Mouse (Mus musculus) layer of hippocampus, postnatal 36 days (tissue): Measurements from ENCODE around the gene Spata17. TPM values are rescaled to one million over a fixed set of nuclear protein-coding genes. Genes with fewer than 3 reads are reported as not detected.
A peak's percentile ranks its signal among the peaks of the same experiment; 100 is the strongest.

Source experiments
- DNase-seq, 2 experiments: peaks; one replicate each; pipeline ENCODE4 v3.0.0; 2022
- total RNA-seq, 2 experiments: library from RNA; stranded (reverse); gene quantifications; 2 replicates each; pipeline ENCODE4 v1.2.3; 2021

The Spata17 gene
- under 1 TPM; 0.61 to 0.67 TPM for total RNA-seq

GRCm38 (mm10) chr1:187215181-187216116 is at the start of gene Spata17, which contains the start of gene Gpatch2:
Spata17 (minus strand) TSS chr1:187215465.
Gpatch2 (plus strand) TSS chr1:187215508.
- peak; percentile 74 to 75 for DNase-seq

GRCm38 (mm10) chr1:187258756-187259155 is 43.5 kb upstream of the Spata17 start:
- DNase-seq: no peak

- DNase-seq: peak; percentile 13 to 15
Observed at GRCm38 (mm10) chr1:187250741-187251262, 35.5 kb upstream of the Spata17 start.

GRCm38 (mm10) chr1:187244734-187245133 is 29.5 kb upstream of the Spata17 start:
- DNase-seq: no peak

- DNase-seq: no peak
Observed at GRCm38 (mm10) chr1:187241329-187241728, 26.1 kb upstream of the Spata17 start.

- no peak for DNase-seq
Observed at GRCm38 (mm10) chr1:187240304-187240703, 25.0 kb upstream of the Spata17 start.

- DNase-seq: no peak
Observed at GRCm38 (mm10) chr1:187238061-187238460, 22.8 kb upstream of the Spata17 start.

GRCm38 (mm10) chr1:187236296-187236695 is 21.0 kb upstream of the Spata17 start:
- DNase-seq: no peak

GRCm38 (mm10) chr1:187235161-187235560 is 19.9 kb upstream of the Spata17 start:
- DNase-seq: no peak

- DNase-seq: no peak
Observed at GRCm38 (mm10) chr1:187232996-187233615, 17.8 kb upstream of the Spata17 start.

- DNase-seq: no peak
Observed at GRCm38 (mm10) chr1:187232196-187232955, 17.1 kb upstream of the Spata17 start.

- no peak for DNase-seq
Observed at GRCm38 (mm10) chr1:187230255-187230654, 15.0 kb upstream of the Spata17 start.

GRCm38 (mm10) chr1:187228414-187229146 is 13.3 kb upstream of the Spata17 start:
- DNase-seq: no peak

GRCm38 (mm10) chr1:187226328-187227025 is 11.2 kb upstream of the Spata17 start:
- no peak for DNase-seq

- no peak for DNase-seq
Observed at GRCm38 (mm10) chr1:187220756-187221155, 5.5 kb upstream of the Spata17 start.

GRCm38 (mm10) chr1:187216620-187217410 is 1.6 kb upstream of the Spata17 start:
- DNase-seq: no peak

- no peak for DNase-seq
Observed at GRCm38 (mm10) chr1:187210736-187211135, 4.5 kb downstream of the Spata17 start.

GRCm38 (mm10) chr1:187209496-187209895 is 5.8 kb downstream of the Spata17 start:
- no peak for DNase-seq

GRCm38 (mm10) chr1:187205506-187205905 is 9.8 kb downstream of the Spata17 start:
- no peak for DNase-seq

- DNase-seq: no peak
Observed at GRCm38 (mm10) chr1:187178546-187178945, 36.7 kb downstream of the Spata17 start.
